Mouse (Mus musculus): ENCODE data around the gene Ripor1.

GRCm38 (mm10) chr8:105563871-105564270 is 41.2 kb upstream of the Ripor1 start:
- TF ChIP-seq GATA1 (IDR thresholded peaks at IDR 0.05; ENCODE audit: low read length) (no peak), TAL1 (IDR thresholded peaks at IDR 0.05; ENCODE audit: low read length) (no peak)
